Mouse (Mus musculus): ENCODE measurements at regions not wholly inside any gene's neighbourhood (a gene's known extent, or its start where the extent isn't known, plus 50 kb on each side); places are given as distances from the start of the nearest gene placed in this dataset.

- TF ChIP-seq MAX (IDR thresholded peaks at IDR 0.05): no peak
- TF ChIP-seq CTCF (IDR thresholded peaks at IDR 0.05; ENCODE audit: control insufficient read depth, insufficient read depth, insufficient read length): no peak
- TF ChIP-seq USF1 (IDR thresholded peaks at IDR 0.05; ENCODE audit: low read depth): no peak
These were observed 134.4 kb upstream of the Id4 start for GRCm38 (mm10) chr13:48126582-48126981.

Measured in C2C12 (cell line).